Mouse (Mus musculus): ENCODE data around the gene Xrn2. TPM values are rescaled to one million over a fixed set of nuclear protein-coding genes. Genes with fewer than 3 reads are reported as not detected.

Xrn2 gene
- total RNA-seq, 2 experiments from 2014 or later, result 11.1 to 14.1 TPM

- intact Hi-C loops (cut with DNase I), result no loop called here
- no peak for DNase-seq
Observed at GRCm38 (mm10) chr2:147047051-147047450, 34.3 kb downstream of the Xrn2 start.

- no peak for DNase-seq
- intact Hi-C loops (cut with DNase I), result no loop called here
Observed at GRCm38 (mm10) chr2:147053229-147053892, 40.6 kb downstream of the Xrn2 start.

- intact Hi-C loops (cut with DNase I), result no loop called here
- DNase-seq, result no peak
Observed at GRCm38 (mm10) chr2:147067480-147068246, 54.9 kb downstream of the Xrn2 start.

- intact Hi-C loops (cut with DNase I), result no loop called here
- no peak for DNase-seq
Observed at GRCm38 (mm10) chr2:147069077-147069476, 56.3 kb downstream of the Xrn2 start.

- intact Hi-C loops (cut with DNase I), result loop anchor here (5.0 kb wide), 1 partner anchor 33 kb away; no protein-coding TSS in a partner anchor
- DNase-seq, result no peak
Observed at GRCm38 (mm10) chr2:147070305-147070704, 57.5 kb downstream of the Xrn2 start.

- intact Hi-C loops (cut with DNase I), result loop anchor here (5.0 kb wide), 1 partner anchor 37 kb away; no protein-coding TSS in a partner anchor
Observed at GRCm38 (mm10) chr2:147073962-147074361, 61.2 kb downstream of the Xrn2 start.

GRCm38 (mm10) chr2:147074399-147074798 lies 61.6 kb downstream of the Xrn2 start:
- intact Hi-C loops (cut with DNase I), result loop anchor here (5.0 kb wide), 1 partner anchor 37 kb away; no protein-coding TSS in a partner anchor
- DNase-seq, result no peak

More at GRCm38 (mm10) chr2:147073962-147074361, 61.2 kb downstream of the Xrn2 start:
- DNase-seq, result no peak

- intact Hi-C loops (cut with DNase I), result loop anchor here (10.0 kb wide), 1 partner anchor 128 kb away; no protein-coding TSS in a partner anchor
- DNase-seq, result no peak
Observed at GRCm38 (mm10) chr2:147082391-147082790, 69.6 kb downstream of the Xrn2 start.

GRCm38 (mm10) chr2:147083471-147084365 lies 70.9 kb downstream of the Xrn2 start:
- DNase-seq, result peak in 1 of 2 experiments; percentile 31
- intact Hi-C loops (cut with DNase I), result loop anchor here (10.0 kb wide), 1 partner anchor 129 kb away; no protein-coding TSS in a partner anchor

GRCm38 (mm10) chr2:147084366-147085071 lies 71.7 kb downstream of the Xrn2 start:
- peak in 1 of 2 experiments; percentile 12 for DNase-seq

GRCm38 (mm10) chr2:147085072-147085870 lies 72.5 kb downstream of the Xrn2 start, which contains the start of gene Nkx2-4:
TSS of gene Nkx2-4 (minus strand) at chr2:147085445.
- intact Hi-C loops (cut with DNase I), result loop anchor here (10.0 kb wide), 1 partner anchor 130 kb away; no protein-coding TSS in a partner anchor
- DNase-seq, result no peak

More at GRCm38 (mm10) chr2:147084366-147085071, 71.7 kb downstream of the Xrn2 start:
- intact Hi-C loops (cut with DNase I), result loop anchor here (10.0 kb wide), 1 partner anchor 130 kb away; no protein-coding TSS in a partner anchor

GRCm38 (mm10) chr2:147085937-147086336 lies 73.1 kb downstream of the Xrn2 start:
- intact Hi-C loops (cut with DNase I), result loop anchor here (10.0 kb wide), 1 partner anchor 131 kb away; no protein-coding TSS in a partner anchor
- DNase-seq, result no peak

- intact Hi-C loops (cut with DNase I), result loop anchor here (10.0 kb wide), 1 partner anchor 132 kb away; no protein-coding TSS in a partner anchor
- no peak for DNase-seq
Observed at GRCm38 (mm10) chr2:147086441-147086840, 73.6 kb downstream of the Xrn2 start.

- DNase-seq, result no peak
- intact Hi-C loops (cut with DNase I), result no loop called here
Observed at GRCm38 (mm10) chr2:147119736-147120135, 106.9 kb downstream of the Xrn2 start.

GRCm38 (mm10) chr2:147127366-147127765 lies 114.6 kb downstream of the Xrn2 start:
- intact Hi-C loops (cut with DNase I), result no loop called here
- no peak for DNase-seq
